Mouse (Mus musculus) midbrain, embryonic 14.5 days (tissue): ENCODE measurements around the gene Astn2. TPM values are rescaled to one million over a fixed set of nuclear protein-coding genes. Genes with fewer than 3 reads are reported as not detected.
A peak's percentile ranks its signal among the peaks of the same experiment; 100 is the strongest.

Experiments used
- ATAC-seq: fragments of 200-750 bp; cut with Nextera tagmentation; 2 replicates; pipeline ENCODE4 v1.8.0; 2017; ENCODE audit warnings: moderate number of reproducible peaks, moderate library complexity; ENCODE audit not compliant: low FRiP score, low TSS enrichment
- DNase-seq: peaks from one replicate; pipeline ENCODE4 v3.0.0-alpha.2; 2015
- H3K27ac ChIP-seq: fragments of 300-500 bp; sonication (generic); replicated peaks from 2 replicates; pipeline ENCODE4 v1.5.1; 2014; ENCODE audit warnings: mild to moderate bottlenecking, low read depth, low read length, moderate library complexity
- H3K27me3 ChIP-seq: fragments of 300-500 bp; sonication (generic); 2 replicates; pipeline ENCODE4 v1.6.1; 2014; ENCODE audit warnings: low read length, control low read depth, mixed read lengths; ENCODE audit not compliant: control insufficient read depth, insufficient read depth
- H3K36me3 ChIP-seq: fragments of 300-500 bp; sonication (generic); 2 replicates; pipeline ENCODE4 v1.6.1; 2014; ENCODE audit warnings: low read length, control low read depth; ENCODE audit not compliant: control insufficient read depth, insufficient read depth
- H3K4me1 ChIP-seq: fragments of 300-500 bp; sonication (generic); 2 replicates; pipeline ENCODE4 v1.6.1; 2014; ENCODE audit warnings: mild to moderate bottlenecking, antibody characterized with exemption, low read length, control low read depth; ENCODE audit not compliant: control insufficient read depth, insufficient read depth
- H3K4me2 ChIP-seq: fragments of 300-500 bp; sonication (generic); 2 replicates; pipeline ENCODE4 v1.6.1; 2014; ENCODE audit warnings: mild to moderate bottlenecking, low read length, moderate library complexity
- H3K4me3 ChIP-seq: fragments of 300-500 bp; sonication (generic); replicated peaks from 2 replicates; pipeline ENCODE4 v1.5.1; 2014; ENCODE audit warnings: low read depth, low read length
- H3K9ac ChIP-seq: fragments of 300-500 bp; sonication (generic); replicated peaks from 2 replicates; pipeline ENCODE4 v1.6.1; 2014; ENCODE audit warnings: mild to moderate bottlenecking, low read length, moderate library complexity
- H3K9me3 ChIP-seq: fragments of 300-500 bp; sonication (generic); 2 replicates; pipeline ENCODE4 v1.6.1; 2016; ENCODE audit warnings: low read length, control low read depth, mixed read lengths; ENCODE audit not compliant: control insufficient read depth
- WGBS: fragments of 180-500 bp; shearing (Covaris S2); extraction: QIAGEN DNeasy Blood & Tissue Kit; methylation state at CpG from one replicate; pipeline ENCODE4 v1.1.7; 2014; 5-methylcytosine and 5-hydroxymethylcytosine counted together
- polyA plus RNA-seq: library from polyadenylated mRNA; unstranded; fragments of >200 nt; fragmentation: Nextera tagmentation; extraction: Ambion mirVana; gene quantifications from 2 replicates; pipeline ENCODE4 v1.2.1, GENCODE M21; 2014

Gene Astn2
- polyA plus RNA-seq, 1 experiment from 2014 or later: 4.4 TPM

- WGBS: 95% methylated on average over 4 of the region's 4 CpGs
- Histone ChIP-seq H3K4me2 (no peak overlapping the region), H3K4me1 (no peaks in the 10 kb centered on the region), H3K27me3 (no peaks in the 10 kb centered on the region), H3K9me3 (no peaks in the 10 kb centered on the region), H3K9ac (no peak overlapping the region), H3K4me3 (no peak overlapping the region), H3K36me3 (no peaks in the 10 kb centered on the region), H3K27ac (no peak overlapping the region)
- DNase-seq: no peak
- ATAC-seq: no peak
These were observed 1005.0 kb downstream of the Astn2 start for GRCm38 (mm10) chr4:65399457-65399856.

- no peaks in the 10 kb centered on the region for H3K36me3 ChIP-seq
- no peak for DNase-seq
- no peaks in the 10 kb centered on the region for H3K27me3 ChIP-seq
- H3K27ac ChIP-seq: no peak overlapping the region
- H3K4me2 ChIP-seq: no peak overlapping the region
- no peaks in the 10 kb centered on the region for H3K4me1 ChIP-seq
- 70% methylated on average over 3 of the region's 3 CpGs for WGBS
- H3K9ac ChIP-seq: no peak overlapping the region
- no peaks in the 10 kb centered on the region for H3K9me3 ChIP-seq
- no peak overlapping the region for H3K4me3 ChIP-seq
- ATAC-seq: no peak
These were observed 1007.6 kb downstream of the Astn2 start for GRCm38 (mm10) chr4:65396806-65397205.

GRCm38 (mm10) chr4:65391001-65391400 is 1013.4 kb downstream of the Astn2 start:
- DNase-seq (no peak), ATAC-seq (no peak)
- Histone ChIP-seq H3K36me3 (no peaks in the 10 kb centered on the region), H3K27ac (no peak overlapping the region), H3K27me3 (no peaks in the 10 kb centered on the region), H3K9me3 (no peaks in the 10 kb centered on the region), H3K4me3 (no peak overlapping the region), H3K4me1 (no peaks in the 10 kb centered on the region), H3K4me2 (no peak overlapping the region), H3K9ac (no peak overlapping the region)
- WGBS: 80% methylated on average over 4 of the region's 4 CpGs

GRCm38 (mm10) chr4:65383070-65383469 is 1021.3 kb downstream of the Astn2 start:
- DNase-seq: no peak
- H3K9ac ChIP-seq: no peak overlapping the region
- H3K27me3 ChIP-seq: no peaks in the 10 kb centered on the region
- no peaks in the 10 kb centered on the region for H3K4me1 ChIP-seq
- no peak for ATAC-seq
- H3K27ac ChIP-seq: no peak overlapping the region
- no peaks in the 10 kb centered on the region for H3K36me3 ChIP-seq
- H3K4me3 ChIP-seq: no peak overlapping the region
- H3K9me3 ChIP-seq: no peaks in the 10 kb centered on the region
- 89% methylated on average over 4 of the region's 4 CpGs for WGBS
- no peak overlapping the region for H3K4me2 ChIP-seq

GRCm38 (mm10) chr4:65379461-65379860 is 1025.0 kb downstream of the Astn2 start:
- Histone ChIP-seq H3K9ac (no peak overlapping the region), H3K27me3 (no peaks in the 10 kb centered on the region), H3K4me2 (no peak overlapping the region), H3K4me3 (no peak overlapping the region), H3K36me3 (no peaks in the 10 kb centered on the region), H3K27ac (no peak overlapping the region), H3K9me3 (no peaks in the 10 kb centered on the region), H3K4me1 (no peaks in the 10 kb centered on the region)
- DNase-seq (no peak), ATAC-seq (no peak)
- WGBS: 89% methylated on average over 4 of the region's 4 CpGs

DNA sequence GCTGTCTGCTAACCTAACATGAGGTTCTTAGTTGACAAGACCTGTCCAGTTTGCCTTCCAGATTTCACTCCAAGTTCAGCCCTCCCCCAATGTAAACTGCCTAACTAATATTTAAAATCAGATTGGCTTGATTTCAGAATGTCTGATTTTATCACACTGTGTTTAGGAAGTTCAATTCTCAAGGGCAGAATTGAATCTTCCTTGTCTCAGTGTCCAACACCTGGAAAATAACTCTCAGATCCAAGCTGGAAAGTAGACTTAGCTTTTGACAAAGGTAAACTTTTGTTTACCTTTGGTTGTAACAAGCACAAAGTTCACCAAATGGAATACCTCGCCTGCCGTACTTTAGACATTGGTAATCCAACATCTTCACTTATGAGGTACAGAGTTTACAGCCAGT is 1027.8 kb downstream of the Astn2 start:
- no peak overlapping the region for H3K4me3 ChIP-seq
- no peaks in the 10 kb centered on the region for H3K9me3 ChIP-seq
- no peak for DNase-seq
- ATAC-seq: no peak
- H3K36me3 ChIP-seq: no peaks in the 10 kb centered on the region
- no peak overlapping the region for H3K27ac ChIP-seq
- H3K4me1 ChIP-seq: no peaks in the 10 kb centered on the region
- 94% methylated on average over 2 of the region's 2 CpGs for WGBS
- no peaks in the 10 kb centered on the region for H3K27me3 ChIP-seq
- no peak overlapping the region for H3K4me2 ChIP-seq
- no peak overlapping the region for H3K9ac ChIP-seq

GRCm38 (mm10) chr4:65373841-65374240 is 1030.6 kb downstream of the Astn2 start:
- no peaks in the 10 kb centered on the region for H3K27me3 ChIP-seq
- H3K4me3 ChIP-seq: no peak overlapping the region
- H3K27ac ChIP-seq: no peak overlapping the region
- peaks cover 4% of the 10 kb centered on the region for H3K9me3 ChIP-seq
- no peak overlapping the region for H3K9ac ChIP-seq
- no peak for DNase-seq
- WGBS: 35% methylated on average over 1 of the region's 1 CpGs
- H3K4me2 ChIP-seq: no peak overlapping the region
- no peak for ATAC-seq
- no peaks in the 10 kb centered on the region for H3K36me3 ChIP-seq
- no peaks in the 10 kb centered on the region for H3K4me1 ChIP-seq

GRCm38 (mm10) chr4:65372731-65373130 is 1031.7 kb downstream of the Astn2 start:
- WGBS: 93% methylated on average over 3 of the region's 3 CpGs
- no peak for DNase-seq
- Histone ChIP-seq H3K36me3 (no peaks in the 10 kb centered on the region), H3K4me3 (no peak overlapping the region), H3K4me1 (no peaks in the 10 kb centered on the region), H3K9ac (no peak overlapping the region), H3K9me3 (peaks cover 4% of the 10 kb centered on the region), H3K27ac (no peak overlapping the region), H3K4me2 (no peak overlapping the region), H3K27me3 (no peaks in the 10 kb centered on the region)
- no peak for ATAC-seq

DNA sequence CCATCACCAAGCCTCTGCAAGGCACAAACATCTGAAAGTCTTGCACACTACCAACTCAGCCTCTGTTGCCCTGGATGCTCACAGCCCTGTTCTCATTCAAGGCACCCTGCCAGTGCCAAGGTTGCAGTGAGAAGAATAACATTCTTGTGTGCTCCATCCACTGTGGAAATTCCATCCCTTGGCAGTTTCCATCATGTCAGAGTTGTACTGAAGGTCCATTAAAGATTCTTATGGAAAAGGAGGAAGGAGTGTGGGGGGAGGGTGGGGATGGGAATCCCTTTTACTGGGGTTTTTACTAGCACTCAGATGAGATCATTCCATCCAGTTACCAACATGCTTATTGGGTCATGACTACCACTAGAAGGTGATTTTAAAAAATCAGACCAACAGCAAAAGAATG is 1037.3 kb downstream of the Astn2 start:
- Histone ChIP-seq H3K4me1 (no peaks in the 10 kb centered on the region), H3K36me3 (no peaks in the 10 kb centered on the region), H3K4me2 (no peak overlapping the region), H3K9ac (no peak overlapping the region), H3K27ac (no peak overlapping the region), H3K27me3 (no peaks in the 10 kb centered on the region), H3K4me3 (no peak overlapping the region), H3K9me3 (peaks cover 4% of the 10 kb centered on the region)
- no peak for ATAC-seq
- DNase-seq: peak; percentile 6
